Mouse (Mus musculus) embryonic fibroblast, embryonic 13.5 days (primary cell): ENCODE data around the gene Syngr4.
"Not testable (repeated sequence)": the region's sequence is repeated elsewhere in the genome, so short reads cannot be mapped to it uniquely, and the experiment has no call there.

Source experiments
- CTCF ChIP-seq: IDR thresholded peaks from 2 replicates; pipeline ENCODE4 v1.5.1; 2011; ENCODE audit warnings: mild to moderate bottlenecking, control low read depth, low read length, moderate library complexity, borderline replicate concordance; ENCODE audit not compliant: insufficient read depth
- POLR2A ChIP-seq: IDR thresholded peaks from 2 replicates; pipeline ENCODE4 v1.6.1; 2011; ENCODE audit warnings: low read depth, mild to moderate bottlenecking, control low read depth, low read length, moderate library complexity

- TF ChIP-seq CTCF, POLR2A: not testable (repeated sequence)
These were observed 46.8 kb upstream of the Syngr4 start for GRCm38 (mm10) chr7:45943280-45943679.
